Mouse (Mus musculus) thymus, postnatal 36 days (tissue): ENCODE results near the gene Hpcal1.

Experiments used
- DNase-seq, 2 experiments: peaks; one replicate each; pipeline ENCODE4 v3.0.0; 2022; ENCODE audit warnings: mixed read lengths in 2 of 2

The Hpcal1 gene

GRCm38 (mm10) chr12:17717257-17717656 lies 26.6 kb downstream of the Hpcal1 start:
- no peak for DNase-seq

DNA sequence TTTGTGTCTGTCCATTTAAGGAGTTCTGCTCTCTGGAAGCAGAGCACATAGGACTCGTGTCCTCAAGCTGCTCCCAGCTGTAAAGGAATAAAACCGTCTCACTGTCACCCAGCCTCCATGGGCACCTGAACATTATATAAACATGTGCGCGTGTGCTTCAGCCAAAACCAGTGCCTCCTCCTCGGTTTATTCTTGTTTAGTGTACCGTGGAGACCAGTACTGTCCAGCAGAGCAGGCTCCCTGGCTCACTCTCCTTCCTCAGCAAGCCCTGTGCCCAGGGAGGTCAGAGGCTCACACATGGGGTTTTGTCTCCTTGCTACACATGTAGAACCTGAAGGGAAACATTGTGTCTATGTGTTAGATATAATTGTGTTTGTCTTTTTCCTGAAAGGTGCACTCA lies 27.5 kb downstream of the Hpcal1 start:
- no peak for DNase-seq

DNA sequence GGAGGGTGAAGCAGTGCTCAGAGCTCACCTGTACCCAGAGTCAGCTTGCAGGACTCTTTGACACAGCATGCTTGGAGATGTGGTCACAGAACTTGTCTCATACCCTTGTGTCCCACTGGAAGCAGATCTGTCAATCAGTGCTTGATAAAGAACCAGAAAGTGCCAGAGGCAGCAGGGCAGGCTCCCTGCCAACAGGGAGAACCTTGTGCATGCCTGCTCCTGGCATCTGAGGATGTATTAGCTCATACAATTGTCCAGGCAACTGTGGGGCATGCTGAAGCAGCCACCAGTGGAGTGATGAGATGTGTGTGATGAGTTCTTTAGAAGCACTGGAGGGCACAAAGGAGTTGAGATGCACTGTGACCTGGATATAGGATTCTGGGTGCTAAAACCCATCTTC lies 30.4 kb downstream of the Hpcal1 start:
- DNase-seq, result no peak

- no peak for DNase-seq
Measured at GRCm38 (mm10) chr12:17722452-17723181, 32.0 kb downstream of the Hpcal1 start.

DNA sequence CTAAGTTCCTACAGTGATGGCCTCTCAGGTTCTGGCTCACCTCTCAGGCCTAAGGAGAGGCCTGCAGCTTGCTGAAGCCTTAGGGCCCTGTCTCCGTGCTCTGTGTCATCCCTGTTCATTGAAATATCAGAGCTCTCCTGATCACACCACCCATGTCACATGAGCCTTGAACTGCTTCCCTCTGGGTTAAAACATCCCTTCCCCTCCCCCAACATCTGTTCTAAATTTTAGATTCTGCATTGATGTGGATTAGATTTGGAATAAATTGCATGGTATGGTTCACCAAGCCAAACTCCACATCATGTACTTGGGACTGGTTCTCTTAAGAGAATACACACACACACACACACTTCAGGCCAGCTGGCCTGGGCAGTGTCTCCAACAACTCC lies 32.5 kb downstream of the Hpcal1 start:
- no peak for DNase-seq

- no peak for DNase-seq
Measured at GRCm38 (mm10) chr12:17723999-17724398, 33.3 kb downstream of the Hpcal1 start.

GRCm38 (mm10) chr12:17724412-17725090 lies 33.9 kb downstream of the Hpcal1 start:
- DNase-seq, result peak in 1 of 2 experiments; percentile 58

- no peak for DNase-seq
Measured at GRCm38 (mm10) chr12:17725592-17725991, 34.9 kb downstream of the Hpcal1 start.

- DNase-seq, result peak in 1 of 2 experiments; percentile 63
Measured at GRCm38 (mm10) chr12:17726576-17727320, 36.1 kb downstream of the Hpcal1 start.

GRCm38 (mm10) chr12:17727676-17728339 lies 37.2 kb downstream of the Hpcal1 start:
- peak; percentile 78 to 87 for DNase-seq

- DNase-seq, result no peak
Measured at GRCm38 (mm10) chr12:17729211-17729900, 38.7 kb downstream of the Hpcal1 start.

DNA sequence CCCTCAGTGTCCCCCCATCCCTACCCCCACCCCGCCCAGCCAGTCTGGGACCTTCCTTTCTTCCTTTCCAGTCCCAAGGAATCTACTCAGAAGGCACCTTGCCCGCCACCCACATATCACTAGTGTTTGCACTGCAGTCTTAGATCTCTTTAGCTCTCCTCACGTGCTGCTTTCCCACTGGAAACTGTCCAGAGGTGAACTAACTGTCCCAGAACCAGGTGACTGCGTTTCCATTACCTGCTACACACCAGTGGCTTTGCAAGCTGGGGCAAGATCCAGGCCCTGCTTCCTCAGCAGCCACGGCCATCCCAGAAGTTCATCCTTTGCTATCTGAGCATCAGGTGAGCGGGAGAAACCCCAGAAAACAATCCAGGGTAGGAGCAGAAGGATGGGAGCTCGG lies 41.4 kb downstream of the Hpcal1 start:
- no peak for DNase-seq

GRCm38 (mm10) chr12:17732546-17732945 lies 41.9 kb downstream of the Hpcal1 start:
- DNase-seq, result no peak

GRCm38 (mm10) chr12:17733114-17733904 lies 42.7 kb downstream of the Hpcal1 start:
- no peak for DNase-seq

DNA sequence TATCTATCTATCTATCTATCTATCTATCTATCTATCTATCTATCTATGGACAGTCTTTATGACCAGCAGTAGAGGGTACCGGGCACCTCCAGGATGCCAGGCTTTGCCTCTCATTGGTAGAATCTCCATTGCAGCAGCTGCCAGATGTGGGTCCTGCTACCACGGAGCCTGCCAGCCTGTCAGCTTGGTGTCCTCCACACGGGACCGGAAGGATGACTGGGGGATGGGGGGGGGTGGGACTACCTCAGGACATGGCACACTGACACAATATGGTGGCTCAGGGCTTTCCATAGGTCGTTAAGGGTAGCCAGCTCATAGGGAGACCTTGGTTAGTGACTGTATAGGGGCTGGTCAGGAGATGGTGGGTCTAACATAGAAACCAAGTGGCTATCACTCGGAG lies 45.7 kb downstream of the Hpcal1 start:
- peak in 1 of 2 experiments; percentile 58 for DNase-seq

DNA sequence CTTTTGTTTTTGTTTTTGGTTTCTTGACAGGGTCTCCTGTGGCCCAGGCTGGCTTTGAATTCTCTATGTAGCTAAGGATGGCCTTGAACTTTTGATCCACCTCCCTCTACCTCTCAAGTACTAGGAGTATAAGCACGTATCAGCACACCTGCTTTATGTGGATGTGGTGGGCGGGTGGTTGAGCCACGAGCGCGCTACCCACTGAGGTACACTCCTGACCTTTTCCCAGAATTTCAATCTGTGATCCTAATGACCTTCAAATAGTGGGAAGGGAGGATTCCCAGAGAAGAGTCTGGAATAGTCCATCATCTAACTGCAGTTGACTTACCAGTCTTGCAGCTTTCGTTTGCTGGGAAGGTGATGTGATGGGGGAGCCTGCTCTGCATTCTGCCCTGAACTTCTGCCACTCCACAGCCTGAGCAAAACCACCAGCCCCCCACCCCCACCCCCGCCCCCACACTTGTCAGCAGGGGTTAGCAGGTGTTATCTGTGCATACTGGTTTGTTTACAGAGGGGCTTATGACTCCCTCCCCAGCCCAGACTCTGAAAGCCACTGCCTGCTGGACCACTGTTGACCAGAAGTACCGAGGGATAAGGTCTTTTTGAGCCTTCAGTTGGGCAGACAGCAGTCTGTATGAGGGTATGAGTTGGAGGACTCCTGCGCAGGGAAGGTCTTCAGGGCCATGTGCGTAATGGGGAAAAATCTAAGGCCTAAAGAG lies 46.4 kb downstream of the Hpcal1 start:
- peak; percentile 53 to 58 for DNase-seq

DNA sequence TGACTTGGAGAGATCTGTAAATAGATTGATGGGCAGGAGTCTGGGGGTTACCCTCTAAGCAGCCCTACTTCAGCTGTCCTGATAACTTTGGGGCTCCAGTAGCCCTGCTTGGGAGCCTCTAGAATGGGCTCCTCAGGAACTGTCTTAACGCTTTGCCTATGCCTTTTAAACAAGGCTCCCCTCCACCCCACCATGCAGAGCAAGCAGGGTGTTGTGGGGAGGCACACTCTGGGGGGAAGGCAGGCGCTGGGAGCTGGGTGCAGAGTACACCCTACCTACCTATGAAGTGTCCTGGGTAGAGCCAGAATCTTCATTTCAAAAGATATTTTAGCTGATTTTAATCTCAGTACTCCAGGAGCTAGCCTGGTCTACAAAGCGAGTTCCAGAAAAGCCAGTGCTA lies 47.2 kb downstream of the Hpcal1 start:
- DNase-seq, result peak in 1 of 2 experiments; percentile 69

GRCm38 (mm10) chr12:17738473-17738872 lies 47.8 kb downstream of the Hpcal1 start:
- no peak for DNase-seq

GRCm38 (mm10) chr12:17740226-17740625 lies 49.6 kb downstream of the Hpcal1 start:
- peak in 1 of 2 experiments; percentile 51 for DNase-seq

DNA sequence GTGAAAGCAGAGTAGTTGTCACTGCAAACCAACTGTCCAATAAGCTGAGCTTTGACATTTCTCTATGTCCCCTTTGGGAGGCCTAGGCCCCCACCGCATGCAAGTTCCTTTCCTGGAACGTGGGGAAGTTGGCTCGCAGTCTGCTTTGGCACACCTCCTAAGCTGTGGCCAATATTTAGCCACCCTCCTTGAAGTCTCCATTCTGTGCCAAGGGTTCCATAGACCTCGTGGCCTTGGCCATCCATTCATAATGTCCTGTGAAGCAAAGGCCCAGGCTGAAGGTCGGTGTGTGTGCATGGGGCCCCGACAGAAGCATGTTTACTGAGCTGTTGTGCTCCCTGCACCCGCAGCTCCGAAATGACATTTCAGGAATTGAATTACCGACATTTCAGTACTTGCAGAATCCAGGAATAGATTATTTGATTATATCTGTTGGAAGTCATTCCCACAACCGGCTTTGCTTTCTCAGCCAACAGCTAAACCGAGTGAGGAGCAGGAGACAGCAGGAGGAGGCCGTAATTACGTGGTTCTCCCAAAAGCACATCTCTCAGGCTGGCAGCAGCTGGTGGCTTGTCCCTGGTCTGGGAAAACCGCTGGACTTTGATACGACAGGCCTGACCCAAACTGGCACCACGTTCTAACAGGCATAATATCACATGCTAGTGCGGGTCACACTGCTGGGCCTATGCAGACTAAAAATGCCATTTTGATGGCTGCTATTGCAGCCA lies 51.1 kb downstream of the Hpcal1 start:
- no peak for DNase-seq
